Mouse (Mus musculus): ENCODE results near the gene Hnmt. TPM values are rescaled to one million over a fixed set of nuclear protein-coding genes. Genes with fewer than 3 reads are reported as not detected.
"Not testable (repeated sequence)": the region's sequence is repeated elsewhere in the genome, so short reads cannot be mapped to it uniquely, and the experiment has no call there.

Gene Hnmt
- 4.7 and 5.8 TPM in 2 replicates for polyA plus RNA-seq (2015; fragmentation: Nextera tagmentation; extraction: Ambion mirVana)

DNA sequence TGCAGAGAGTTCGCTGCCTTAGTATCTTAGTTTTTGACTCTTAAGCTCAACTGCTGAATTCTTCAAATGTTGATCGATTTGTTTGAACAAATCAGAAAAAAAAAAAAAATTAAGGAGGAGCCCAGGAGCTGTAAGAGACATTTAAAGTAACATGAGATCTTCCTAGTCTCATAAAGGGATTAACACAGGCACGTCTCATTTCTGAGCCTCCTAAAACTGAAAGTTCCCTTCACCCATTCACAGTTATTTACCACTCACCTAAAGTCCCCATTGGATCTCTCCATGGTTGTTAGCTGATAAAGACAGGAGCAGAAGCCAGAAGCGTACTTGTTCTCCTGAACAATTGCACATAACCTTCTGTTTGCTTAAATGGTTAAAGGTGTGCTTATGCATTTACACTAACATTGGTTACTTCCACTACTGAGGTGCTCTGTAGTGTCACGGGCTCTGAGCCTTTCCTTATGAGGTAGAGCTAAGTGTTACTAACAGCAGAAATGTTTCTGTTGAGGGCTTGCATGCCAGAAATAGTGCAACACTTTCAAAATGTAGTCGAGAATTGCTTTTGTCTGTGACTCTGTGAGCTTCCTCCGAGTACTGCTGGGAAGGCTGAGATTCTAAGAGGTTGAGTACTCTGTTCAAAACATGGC lies at the start of gene Hnmt:
Gene Hnmt, minus strand, starts transcription at position 51 of the 647 bp plus-strand sequence.
- Histone ChIP-seq H3K27me3 (no peaks in the 10 kb centered on the region), H3K4me3 (peak within 1 kb of the TSS; percentile 43), H3K4me1 (replicated peaks) (peaks cover 10% of the 10 kb centered on the region), H3K9ac (peak within 1 kb of the TSS; percentile 63), H3K9me3 (no peaks in the 10 kb centered on the region), H3K4me2 (peak within 1 kb of the TSS; percentile 58), H3K36me3 (no peaks in the 10 kb centered on the region), H3K27ac (peak within 1 kb of the TSS; percentile 73)
- 56% methylated on average over 7 of the region's 7 CpGs for WGBS
- no peak for ATAC-seq (ENCODE audit: low FRiP score)

DNA sequence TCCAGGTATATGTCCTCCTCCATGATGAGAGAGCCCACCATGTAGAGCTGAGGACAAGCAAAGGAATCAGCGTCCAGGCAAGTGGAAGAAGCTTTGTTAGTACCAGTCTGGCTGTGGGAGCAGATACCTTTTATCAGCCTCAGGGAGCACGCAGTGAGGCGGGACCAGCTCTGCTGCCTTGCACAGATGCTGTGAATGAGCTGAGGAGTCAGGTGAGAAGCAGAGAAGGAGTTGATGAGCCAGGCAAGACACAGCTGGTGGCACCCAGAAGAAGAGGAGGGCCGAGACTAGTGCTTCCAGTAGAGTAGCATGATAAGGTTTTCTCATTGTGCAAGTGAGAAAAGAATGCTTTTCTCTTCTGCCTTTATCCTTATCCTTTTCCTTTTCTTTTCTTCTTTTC lies 47.3 kb upstream of the Hnmt start, which contains the start of gene Tbpl2:
Gene Tbpl2, minus strand, starts transcription at position 101 of the 400 bp plus-strand sequence.
- no peak within 1 kb of the TSS for H3K27ac ChIP-seq
- H3K9ac ChIP-seq, result no peak within 1 kb of the TSS
- no peak within 1 kb of the TSS for H3K4me3 ChIP-seq
- H3K4me2 ChIP-seq, result no peak within 1 kb of the TSS
- H3K4me1 ChIP-seq (replicated peaks), result no peaks in the 10 kb centered on the region
- H3K27me3 ChIP-seq, result no peaks in the 10 kb centered on the region
- no peaks in the 10 kb centered on the region for H3K36me3 ChIP-seq
- no peak for ATAC-seq (ENCODE audit: low FRiP score)
- WGBS, result 83% methylated on average over 4 of the region's 4 CpGs
- H3K9me3 ChIP-seq, result no peaks in the 10 kb centered on the region

DNA sequence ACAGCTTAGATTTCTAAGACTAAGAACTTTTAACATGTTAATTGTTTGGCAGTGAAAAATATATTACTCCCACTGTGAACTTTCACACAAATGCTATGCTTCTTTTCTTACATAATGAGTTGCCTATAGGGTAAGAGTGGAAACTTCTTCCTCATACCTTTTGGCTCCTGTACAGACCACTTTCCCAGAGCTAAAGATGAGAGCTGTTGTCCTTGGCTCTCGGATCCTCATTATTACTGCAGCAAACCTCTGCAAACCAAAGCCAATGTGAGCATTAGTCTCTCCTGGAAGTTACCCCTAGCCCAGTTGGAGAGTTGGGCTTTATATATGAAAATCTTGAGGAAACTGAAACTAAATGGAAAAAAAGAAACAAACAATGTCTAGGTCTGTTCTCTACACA lies 41.7 kb upstream of the Hnmt start:
- WGBS, result 92% methylated on average over 1 of the region's 1 CpGs

DNA sequence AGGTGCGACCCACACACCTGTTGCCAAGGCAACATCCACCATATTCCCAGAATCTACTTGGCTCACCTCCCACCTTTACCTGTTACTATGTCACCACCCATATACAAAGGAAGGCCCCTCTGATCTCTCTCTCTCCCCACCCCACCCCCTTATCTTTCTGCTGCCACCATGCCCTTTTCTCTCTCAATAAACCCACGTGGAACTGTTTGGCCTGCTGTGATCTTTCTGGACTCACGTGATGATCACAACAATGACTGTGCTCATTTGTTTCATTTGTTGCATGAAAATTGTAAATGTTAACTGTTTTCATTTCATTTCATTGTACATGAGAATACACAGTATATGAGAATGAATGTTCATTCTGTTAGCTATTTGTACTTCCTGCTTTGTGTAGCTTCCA lies 1.3 kb upstream of the Hnmt start:
- Histone ChIP-seq H3K9ac (no peak overlapping the region), H3K4me3 (no peak overlapping the region), H3K27me3 (no peaks in the 10 kb centered on the region), H3K27ac (no peak overlapping the region), H3K4me2 (no peak overlapping the region), H3K9me3 (no peaks in the 10 kb centered on the region), H3K4me1 (replicated peaks) (peaks cover 10% of the 10 kb centered on the region), H3K36me3 (no peaks in the 10 kb centered on the region)
- WGBS, result 83% methylated on average over 3 of the region's 3 CpGs
- ATAC-seq (ENCODE audit: low FRiP score), result no peak

More for the DNA sequence above, 41.7 kb upstream of the Hnmt start:
- H3K27me3 ChIP-seq, result no peaks in the 10 kb centered on the region
- ATAC-seq (ENCODE audit: low FRiP score), result no peak
- H3K4me3 ChIP-seq, result no peak overlapping the region
- H3K36me3 ChIP-seq, result no peaks in the 10 kb centered on the region
- no peak overlapping the region for H3K9ac ChIP-seq
- no peak overlapping the region for H3K27ac ChIP-seq
- H3K4me1 ChIP-seq (replicated peaks), result no peaks in the 10 kb centered on the region
- H3K9me3 ChIP-seq, result no peaks in the 10 kb centered on the region
- no peak overlapping the region for H3K4me2 ChIP-seq

GRCm38 (mm10) chr2:24048480-24049097 lies 605 bp downstream of the Hnmt start:
- peak overlapping the region; percentile 43 for H3K4me3 ChIP-seq
- peak overlapping the region; percentile 58 for H3K4me2 ChIP-seq
- peak; percentile 93 for ATAC-seq (ENCODE audit: low FRiP score)
- WGBS, result 10% methylated on average over 16 of the region's 16 CpGs
- H3K4me1 ChIP-seq (replicated peaks), result peaks cover 10% of the 10 kb centered on the region
- peak overlapping the region; percentile 73 for H3K27ac ChIP-seq
- no peaks in the 10 kb centered on the region for H3K9me3 ChIP-seq
- H3K36me3 ChIP-seq, result no peaks in the 10 kb centered on the region
- H3K9ac ChIP-seq, result peak overlapping the region; percentile 63
- no peaks in the 10 kb centered on the region for H3K27me3 ChIP-seq

GRCm38 (mm10) chr2:24047551-24048479 lies 1.4 kb downstream of the Hnmt start:
- peak; percentile 70 for ATAC-seq (ENCODE audit: low FRiP score)
- Histone ChIP-seq H3K9me3 (no peaks in the 10 kb centered on the region), H3K4me2 (peak overlapping the region; percentile 58), H3K4me1 (replicated peaks) (peaks cover 10% of the 10 kb centered on the region), H3K9ac (peak overlapping the region; percentile 63), H3K4me3 (peak overlapping the region; percentile 43), H3K27ac (peak overlapping the region; percentile 73; the same call in 1 of the 2 replicates), H3K36me3 (no peaks in the 10 kb centered on the region), H3K27me3 (no peaks in the 10 kb centered on the region)
- WGBS, result 17% methylated on average over 6 of the region's 6 CpGs

DNA sequence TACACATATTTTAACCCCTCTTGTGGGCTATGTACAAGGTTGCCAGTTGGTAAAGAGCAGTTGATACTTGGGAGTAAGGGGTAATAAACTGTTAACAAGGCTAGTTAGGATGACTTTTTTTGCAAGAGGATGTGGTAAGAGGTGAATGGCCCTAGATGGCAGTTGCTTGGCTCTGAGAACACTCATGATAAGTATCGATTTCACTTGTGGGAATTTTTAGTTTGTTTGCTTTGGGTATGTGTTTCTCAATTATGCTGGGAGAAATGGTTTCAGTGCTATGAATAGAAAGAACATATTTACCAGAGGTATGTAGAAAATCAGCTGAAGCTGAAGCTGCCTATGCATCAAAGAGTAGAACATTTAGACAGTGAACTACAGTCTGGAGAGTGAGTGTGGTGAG lies 6.3 kb downstream of the Hnmt start:
- H3K9ac ChIP-seq, result no peak overlapping the region
- H3K27ac ChIP-seq, result no peak overlapping the region
- ATAC-seq (ENCODE audit: low FRiP score), result no peak
- H3K36me3 ChIP-seq, result no peaks in the 10 kb centered on the region
- 95% methylated on average over 1 of the region's 1 CpGs for WGBS
- no peak overlapping the region for H3K4me2 ChIP-seq
- H3K4me3 ChIP-seq, result no peak overlapping the region
- H3K4me1 ChIP-seq (replicated peaks), result 0 out of 2 replicates have a peak, but pooled peaks cover 2% of the 10 kb centered on the region
- H3K27me3 ChIP-seq, result no peaks in the 10 kb centered on the region
- no peaks in the 10 kb centered on the region for H3K9me3 ChIP-seq

DNA sequence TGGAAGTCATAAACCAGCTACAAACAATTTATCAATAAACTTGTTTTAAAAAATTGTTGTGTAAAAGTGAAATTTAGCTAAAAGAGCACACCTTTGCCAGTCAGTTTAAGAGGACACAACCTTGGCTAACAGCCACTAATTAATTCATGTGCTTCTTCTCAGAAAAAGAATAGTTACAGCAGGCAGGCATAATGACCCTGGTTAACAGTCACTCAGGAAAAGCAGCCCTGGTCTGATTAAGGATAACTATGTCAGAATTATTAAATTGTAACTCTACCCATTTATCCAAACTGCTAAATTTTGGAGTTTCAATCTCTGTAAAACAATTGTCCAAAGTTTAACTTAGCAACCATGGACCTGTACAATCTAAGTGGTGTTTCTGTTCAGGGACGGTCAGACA lies 8.7 kb downstream of the Hnmt start:
- no peak overlapping the region for H3K27ac ChIP-seq

GRCm38 (mm10) chr2:24019386-24019785 lies 29.8 kb downstream of the Hnmt start:
- H3K27me3 ChIP-seq; H3K4me1 ChIP-seq (replicated peaks); H3K4me3 ChIP-seq; ATAC-seq (ENCODE audit: low FRiP score); H3K27ac ChIP-seq; H3K36me3 ChIP-seq; H3K4me2 ChIP-seq; H3K9ac ChIP-seq; H3K9me3 ChIP-seq: not testable (repeated sequence)

More for the DNA sequence above, 8.7 kb downstream of the Hnmt start:
- Histone ChIP-seq H3K9ac (no peak overlapping the region), H3K36me3 (no peaks in the 10 kb centered on the region), H3K27me3 (no peaks in the 10 kb centered on the region), H3K4me1 (replicated peaks) (no peaks in the 10 kb centered on the region), H3K4me3 (no peak overlapping the region), H3K4me2 (no peak overlapping the region), H3K9me3 (no peaks in the 10 kb centered on the region)
- WGBS, result 89% methylated on average over 1 of the region's 1 CpGs
- no peak for ATAC-seq (ENCODE audit: low FRiP score)

DNA sequence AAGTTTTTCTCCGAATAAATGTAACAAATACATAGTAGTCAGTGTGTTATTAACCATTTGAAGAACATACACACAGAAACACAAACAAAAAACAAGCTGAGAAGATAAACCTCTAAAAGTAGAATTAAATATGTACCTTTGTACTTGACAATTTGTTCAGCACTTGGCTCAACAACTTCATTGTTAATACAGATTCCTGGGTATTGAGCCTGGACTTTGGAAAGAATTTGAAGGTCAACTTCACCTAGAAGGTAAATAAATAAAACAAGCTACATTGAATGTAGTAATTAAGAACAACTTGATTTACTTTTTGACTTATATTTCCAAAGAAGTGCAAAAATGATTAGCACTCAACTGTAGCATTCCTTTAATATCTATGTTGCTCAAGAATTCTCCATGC lies 30.2 kb downstream of the Hnmt start:
- Histone ChIP-seq H3K4me2 (no peak overlapping the region), H3K4me3 (no peak overlapping the region), H3K27me3 (no peaks in the 10 kb centered on the region), H3K36me3 (no peaks in the 10 kb centered on the region), H3K27ac (no peak overlapping the region), H3K4me1 (replicated peaks) (no peaks in the 10 kb centered on the region), H3K9ac (no peak overlapping the region), H3K9me3 (no peaks in the 10 kb centered on the region)
- ATAC-seq (ENCODE audit: low FRiP score), result no peak
- 91% methylated on average over 1 of the region's 1 CpGs for WGBS

GRCm38 (mm10) chr2:24014957-24015356 lies 34.2 kb downstream of the Hnmt start:
- H3K27ac ChIP-seq, result no peak overlapping the region
- H3K4me3 ChIP-seq, result no peak overlapping the region
- H3K9me3 ChIP-seq, result no peaks in the 10 kb centered on the region
- WGBS, result 89% methylated on average over 5 of the region's 5 CpGs
- H3K9ac ChIP-seq, result no peak overlapping the region
- H3K36me3 ChIP-seq, result no peaks in the 10 kb centered on the region
- no peaks in the 10 kb centered on the region for H3K4me1 ChIP-seq (replicated peaks)
- no peak overlapping the region for H3K4me2 ChIP-seq
- no peaks in the 10 kb centered on the region for H3K27me3 ChIP-seq
- ATAC-seq (ENCODE audit: low FRiP score), result no peak

DNA sequence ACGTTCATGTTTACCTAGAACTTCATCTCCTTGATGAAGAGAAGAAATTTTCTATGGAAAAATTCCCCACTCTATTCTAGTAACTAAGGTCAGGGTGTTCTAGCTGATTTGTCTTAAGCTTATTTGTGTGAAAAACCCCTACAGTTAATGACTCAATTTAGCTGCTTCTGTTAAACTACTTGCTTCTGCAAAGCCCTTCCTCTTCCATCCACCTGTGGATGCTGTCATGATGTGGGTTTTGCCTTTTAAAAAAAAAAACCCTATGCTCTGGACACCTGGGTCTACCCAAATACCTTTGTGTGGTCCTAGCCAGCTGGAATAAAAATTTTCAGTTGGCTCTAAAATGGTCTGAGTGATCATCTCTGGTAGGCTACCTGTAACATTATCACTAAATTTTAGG lies 49.9 kb downstream of the Hnmt start:
- Histone ChIP-seq H3K9me3 (no peaks in the 10 kb centered on the region), H3K4me2 (no peak overlapping the region), H3K36me3 (no peaks in the 10 kb centered on the region), H3K27ac (no peak overlapping the region), H3K9ac (no peak overlapping the region), H3K4me3 (no peak overlapping the region), H3K4me1 (replicated peaks) (no peaks in the 10 kb centered on the region), H3K27me3 (no peaks in the 10 kb centered on the region)
- 77% methylated on average over 1 of the region's 1 CpGs for WGBS
- ATAC-seq (ENCODE audit: low FRiP score), result no peak
